Mouse (Mus musculus) monocyte, adult 5-6 weeks (primary cell): Measurements from ENCODE around the gene Trpm7. TPM values are rescaled to one million over a fixed set of nuclear protein-coding genes. Genes with fewer than 3 reads are reported as not detected.

Experiments
- ATAC-seq: fragments of 153-309, 156-312 bp; replicated peaks from 2 replicates; pipeline ENCODE4 v1.8.0; 2017; ENCODE audit warnings: mild to moderate bottlenecking; ENCODE audit not compliant: low TSS enrichment, insufficient number of reproducible peaks, severe bottlenecking, poor library complexity, low FRiP score
- total RNA-seq: library from RNA; stranded (forward); fragments of 200-1000, 200-491, 200-594 nt; gene quantifications from 3 replicates; pipeline ENCODE4 v1.2.3, GENCODE M21; 2017

The Trpm7 gene
- total RNA-seq, 1 experiment from 2014 or later = 67.0 TPM

DNA sequence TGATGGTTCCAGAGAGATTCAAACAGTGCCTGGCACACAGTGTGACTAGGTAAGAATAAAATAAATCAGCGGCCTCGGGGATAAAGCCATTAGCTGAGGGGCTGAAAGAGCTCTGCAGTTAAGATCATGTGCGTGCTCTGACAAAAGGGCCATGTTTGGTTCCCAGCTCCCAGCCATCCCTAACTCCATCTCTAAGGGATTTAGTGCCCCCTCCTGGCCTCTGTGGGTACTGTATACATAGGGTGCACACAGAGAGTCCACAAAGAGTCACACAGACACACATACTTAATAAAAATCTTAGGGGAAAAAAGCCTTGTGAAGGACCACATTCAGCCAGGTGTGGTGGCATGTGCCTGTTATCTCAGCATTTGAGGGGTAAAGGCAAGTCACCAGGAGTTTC is 108.4 kb downstream of the Trpm7 start:
- no peak for ATAC-seq

DNA sequence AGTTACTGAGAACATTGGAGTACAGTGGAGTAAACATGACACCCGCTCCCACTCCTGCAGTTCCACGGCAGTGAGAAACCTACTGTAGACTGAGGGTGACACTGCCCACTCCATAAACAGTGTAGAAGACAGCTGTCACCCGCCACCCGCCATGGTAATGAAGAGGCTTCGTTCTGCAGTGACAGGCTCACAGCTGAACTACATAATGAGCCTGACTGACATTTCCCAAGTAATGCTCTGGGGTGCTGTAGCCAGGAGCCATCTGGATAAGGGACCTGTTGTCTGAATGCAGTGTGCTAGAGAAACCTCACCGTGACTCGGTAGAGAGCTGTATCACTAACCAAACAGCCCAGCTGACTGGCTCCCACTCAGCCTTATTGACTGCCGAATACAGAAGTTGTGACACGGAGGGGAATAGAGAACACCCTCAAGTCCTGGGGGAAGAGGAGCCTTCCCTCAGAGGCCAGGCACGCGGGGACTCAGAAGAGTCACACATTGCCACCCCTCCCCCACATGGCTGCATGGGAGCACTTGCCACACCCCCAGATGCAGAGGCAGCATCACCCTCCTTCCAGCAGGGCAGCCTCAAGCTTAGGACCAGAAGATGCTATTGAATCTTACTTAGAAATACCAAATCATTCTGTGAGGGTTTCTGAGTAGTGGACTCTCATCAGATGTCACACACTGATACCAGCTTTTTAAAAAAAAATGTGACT is 110.0 kb downstream of the Trpm7 start:
- no peak for ATAC-seq

DNA sequence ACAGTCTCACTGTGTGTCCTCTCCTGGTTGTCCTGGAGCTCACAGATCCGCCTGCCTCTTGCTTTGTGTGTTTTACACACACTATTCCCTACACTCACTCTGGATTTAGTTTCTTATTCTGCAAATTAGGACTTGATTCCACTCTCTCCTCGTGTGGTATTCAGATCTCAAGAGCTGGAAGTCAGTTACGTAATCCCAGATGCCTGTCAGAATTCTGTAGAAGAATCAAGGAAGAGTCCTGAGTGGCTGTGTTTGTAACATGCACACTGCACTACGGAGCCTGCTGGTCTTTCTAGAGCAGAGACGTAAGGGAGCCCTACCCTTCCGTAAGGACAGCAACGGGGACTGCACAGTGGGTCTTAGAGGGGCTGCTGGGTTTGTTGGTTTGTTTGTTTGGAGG is 116.7 kb downstream of the Trpm7 start:
- ATAC-seq = no peak

DNA sequence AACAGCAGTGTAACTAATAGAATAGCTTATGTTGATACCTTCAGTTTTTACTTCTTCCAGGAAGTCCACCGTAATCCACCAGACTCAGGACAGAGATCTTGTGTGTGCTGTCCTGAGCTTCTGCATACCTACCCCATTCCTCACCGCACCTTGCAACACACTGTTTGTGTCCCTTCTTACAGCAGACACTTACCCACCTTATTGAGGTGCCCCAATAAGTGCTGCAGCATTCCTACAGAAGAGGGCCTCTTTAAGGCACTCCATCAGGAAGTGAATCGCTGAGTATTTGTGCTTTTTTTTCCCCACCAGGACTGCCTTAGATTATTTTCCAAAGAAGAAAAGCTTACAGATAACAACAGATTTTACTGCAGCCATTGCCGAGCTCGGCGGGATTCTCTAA is 120.4 kb downstream of the Trpm7 start:
- no peak for ATAC-seq

- ATAC-seq = no peak
Observed at GRCm38 (mm10) chr2:126743389-126743788, 132.6 kb downstream of the Trpm7 start.

Other genes starting within 250 kb of the Trpm7 start
- 22.6 to 29.9 TPM (median 25.9 TPM) in 3 replicates for gene Gabpb1, start 199.9 kb downstream of the Trpm7 start, total RNA-seq
- 72.0 to 89.6 TPM (median 77.6 TPM) in 3 replicates for gene Usp8, start 168.9 kb downstream of the Trpm7 start, total RNA-seq
- 0.49 to 0.57 TPM in 2 of 3 replicates, not detected in the other for gene Usp50, start 92.8 kb downstream of the Trpm7 start, total RNA-seq
- 121 to 154 TPM (median 127 TPM) in 3 replicates for gene Sppl2a, start 57.0 kb upstream of the Trpm7 start, total RNA-seq
- gene Ap4e1, start 132.5 kb upstream of the Trpm7 start, total RNA-seq = 16.6 to 37.9 TPM (median 24.0 TPM) in 3 replicates
- 37.5 to 57.1 TPM (median 46.3 TPM) in 3 replicates for gene Blvra, start 194.4 kb upstream of the Trpm7 start, total RNA-seq